Mouse (Mus musculus): Measurements from ENCODE around the gene Anks4b.

GRCm38 (mm10) chr7:120156841-120157409, 16.7 kb upstream of the Anks4b start:
- TF ChIP-seq CTCF (IDR thresholded peaks at IDR 0.05; ENCODE audit: low read depth) (no peak), EP300 (optimal IDR thresholded peaks at IDR 0.05) (no peak)

Measured in stomach, postnatal 0 days (tissue).